Mouse (Mus musculus): Measurements from ENCODE around the gene Acsl6. TPM values are rescaled to one million over a fixed set of nuclear protein-coding genes. Genes with fewer than 3 reads are reported as not detected.

Gene Acsl6
- 42.7 and 44.0 TPM in 2 replicates for polyA plus RNA-seq (2015; fragmentation: Nextera tagmentation; extraction: Ambion mirVana)

GRCm38 (mm10) chr11:54303728-54304470 lies at the start of gene Acsl6:
TSS of gene Acsl6 (plus strand) at chr11:54303798.
- no peaks in the 10 kb centered on the region for H3K36me3 ChIP-seq (replicated peaks)
- WGBS: under 1% methylated on average over 59 of the region's 59 CpGs
- H3K9ac ChIP-seq: peak within 1 kb of the TSS; percentile 89
- peak; percentile 84 for ATAC-seq (replicated peaks)
- peak within 1 kb of the TSS; percentile 95 for H3K27ac ChIP-seq
- peak within 1 kb of the TSS; percentile 85 for H3K4me3 ChIP-seq
- H3K4me1 ChIP-seq: peaks cover 36% of the 10 kb centered on the region
- no peaks in the 10 kb centered on the region for H3K9me3 ChIP-seq
- H3K27me3 ChIP-seq (replicated peaks): no peaks in the 10 kb centered on the region
- peak within 1 kb of the TSS; percentile 56 for H3K4me2 ChIP-seq

DNA sequence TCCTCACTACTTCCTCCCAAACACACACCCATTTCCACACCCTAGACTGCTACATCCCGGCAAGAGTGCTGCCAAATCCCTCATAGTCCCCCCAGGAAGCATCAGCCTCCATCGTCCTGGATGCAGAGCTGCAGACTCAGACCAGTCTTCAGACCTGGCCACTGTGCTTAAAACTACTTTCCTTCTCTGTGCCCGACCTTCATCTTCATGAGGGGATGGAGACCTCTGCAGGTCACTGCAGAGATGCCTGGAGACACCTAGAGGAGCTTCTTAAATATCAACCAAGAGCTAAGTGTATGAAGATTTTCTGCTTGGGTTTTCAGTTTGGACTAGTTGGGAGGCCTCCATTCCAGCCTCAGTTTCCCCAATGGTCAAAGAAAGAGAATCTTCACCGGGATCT lies 49.5 kb upstream of the Acsl6 start:
- Histone ChIP-seq H3K9me3 (no peaks in the 10 kb centered on the region), H3K4me2 (no peak overlapping the region), H3K9ac (no peak overlapping the region), H3K4me3 (no peak overlapping the region), H3K27me3 (replicated peaks) (no peaks in the 10 kb centered on the region), H3K36me3 (replicated peaks) (no peaks in the 10 kb centered on the region), H3K4me1 (no peaks in the 10 kb centered on the region), H3K27ac (no peak overlapping the region)
- WGBS: 59% methylated on average over 4 of the region's 4 CpGs
- no peak for ATAC-seq (replicated peaks)

GRCm38 (mm10) chr11:54256624-54257376 lies 46.8 kb upstream of the Acsl6 start:
- peak; percentile 86 for ATAC-seq (replicated peaks)
- 23% methylated on average over 3 of the region's 3 CpGs for WGBS
- Histone ChIP-seq H3K9ac (no peak overlapping the region), H3K4me2 (no peak overlapping the region), H3K4me1 (no peaks in the 10 kb centered on the region), H3K36me3 (replicated peaks) (no peaks in the 10 kb centered on the region), H3K27me3 (replicated peaks) (no peaks in the 10 kb centered on the region), H3K4me3 (no peak overlapping the region), H3K27ac (no peak overlapping the region), H3K9me3 (no peaks in the 10 kb centered on the region)

- Histone ChIP-seq H3K36me3 (replicated peaks) (no peaks in the 10 kb centered on the region), H3K4me3 (no peak overlapping the region), H3K9ac (no peak overlapping the region), H3K9me3 (no peaks in the 10 kb centered on the region), H3K4me1 (no peaks in the 10 kb centered on the region), H3K27ac (no peak overlapping the region), H3K4me2 (no peak overlapping the region), H3K27me3 (replicated peaks) (no peaks in the 10 kb centered on the region)
- 23% methylated on average over 1 of the region's 1 CpGs for WGBS
- ATAC-seq (replicated peaks): no peak
Observed at GRCm38 (mm10) chr11:54263405-54264031, 40.1 kb upstream of the Acsl6 start.

DNA sequence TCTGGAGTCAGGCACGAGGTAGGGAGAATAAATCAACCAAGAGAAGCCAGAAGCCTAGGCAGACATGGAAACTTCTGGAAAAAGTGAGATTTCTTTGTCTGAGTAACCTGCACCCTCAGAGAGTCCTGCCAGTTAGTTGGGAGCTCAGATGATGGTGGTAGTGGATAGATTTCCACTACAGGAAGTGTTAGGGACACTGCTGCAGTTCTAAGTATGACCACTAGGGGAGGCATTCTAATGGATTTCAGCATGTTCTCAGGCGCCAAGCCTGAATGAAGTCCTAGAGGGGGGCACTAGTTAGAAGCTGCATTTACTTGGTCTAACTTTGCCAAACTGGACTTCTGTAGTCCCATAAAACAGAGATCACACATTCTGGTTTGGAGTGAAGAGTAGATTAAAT lies 39.1 kb upstream of the Acsl6 start:
- WGBS: 50% methylated on average over 2 of the region's 2 CpGs
- H3K4me1 ChIP-seq: no peaks in the 10 kb centered on the region
- ATAC-seq (replicated peaks): no peak

DNA sequence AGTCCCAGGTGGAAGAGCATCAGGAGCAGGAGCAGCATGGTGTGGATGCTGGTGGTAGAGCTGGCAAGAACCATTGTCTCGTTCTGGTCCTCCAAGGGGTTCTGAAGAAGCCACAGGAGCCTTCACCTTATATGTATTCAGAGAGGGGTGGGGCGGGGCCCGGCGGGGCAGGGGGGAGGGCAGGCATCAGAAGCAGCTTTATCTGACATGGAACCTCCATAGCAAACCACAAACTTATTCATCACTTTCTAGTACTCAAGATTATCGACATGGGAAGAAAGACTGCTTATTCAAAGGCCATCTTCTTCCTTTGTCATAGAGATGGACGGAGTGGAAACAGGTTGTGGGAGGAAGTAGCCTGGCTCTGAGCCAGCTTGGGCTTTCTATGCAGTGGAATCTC lies 36.4 kb upstream of the Acsl6 start, which contains the start of gene Il3:
Gene Il3, minus strand, starts transcription at position 101 of the 400 bp plus-strand sequence.
- H3K4me1 ChIP-seq: no peaks in the 10 kb centered on the region
- H3K9me3 ChIP-seq: no peaks in the 10 kb centered on the region
- WGBS: 89% methylated on average over 6 of the region's 6 CpGs
- no peak within 1 kb of the TSS for H3K4me3 ChIP-seq
- no peak within 1 kb of the TSS for H3K4me2 ChIP-seq
- no peaks in the 10 kb centered on the region for H3K27me3 ChIP-seq (replicated peaks)
- H3K36me3 ChIP-seq (replicated peaks): no peaks in the 10 kb centered on the region
- no peak within 1 kb of the TSS for H3K9ac ChIP-seq
- no peak within 1 kb of the TSS for H3K27ac ChIP-seq
- ATAC-seq (replicated peaks): no peak

More for the DNA sequence above, 39.1 kb upstream of the Acsl6 start:
- H3K27ac ChIP-seq: no peak overlapping the region
- H3K36me3 ChIP-seq (replicated peaks): no peaks in the 10 kb centered on the region
- H3K4me2 ChIP-seq: no peak overlapping the region
- H3K4me3 ChIP-seq: no peak overlapping the region
- H3K9ac ChIP-seq: no peak overlapping the region
- no peaks in the 10 kb centered on the region for H3K27me3 ChIP-seq (replicated peaks)
- no peaks in the 10 kb centered on the region for H3K9me3 ChIP-seq

GRCm38 (mm10) chr11:54269191-54269896 lies 34.3 kb upstream of the Acsl6 start:
- no peak for ATAC-seq (replicated peaks)
- Histone ChIP-seq H3K27me3 (replicated peaks) (no peaks in the 10 kb centered on the region), H3K27ac (no peak overlapping the region), H3K9me3 (no peaks in the 10 kb centered on the region), H3K4me3 (no peak overlapping the region), H3K4me2 (no peak overlapping the region), H3K36me3 (replicated peaks) (no peaks in the 10 kb centered on the region), H3K4me1 (no peaks in the 10 kb centered on the region), H3K9ac (no peak overlapping the region)
- WGBS: 87% methylated on average over 3 of the region's 3 CpGs

DNA sequence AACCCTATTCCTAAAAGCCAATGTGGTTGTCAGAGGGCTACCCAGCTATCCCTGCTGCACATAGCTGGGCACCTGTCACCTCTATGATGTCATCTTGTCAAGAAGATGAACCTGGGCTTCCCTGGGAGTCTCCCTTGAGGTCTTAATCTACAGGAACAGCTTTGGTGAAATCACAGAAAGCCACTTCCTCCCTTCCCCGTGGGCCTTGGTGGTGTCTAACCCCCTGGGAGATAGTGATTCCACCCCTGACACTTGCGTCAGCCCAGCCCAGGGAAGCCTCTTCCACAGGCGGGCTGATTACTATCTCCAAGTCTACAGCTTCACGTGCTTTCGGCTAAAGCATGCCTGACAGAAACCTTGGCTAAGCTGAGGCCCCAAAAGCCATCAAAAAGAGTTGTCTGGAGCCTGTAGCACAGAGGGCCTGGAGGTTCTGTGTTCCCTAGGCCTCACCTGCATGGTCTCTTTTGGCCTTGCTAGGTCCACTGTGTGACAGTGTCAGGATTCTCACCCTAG lies 32.1 kb upstream of the Acsl6 start:
- no peaks in the 10 kb centered on the region for H3K36me3 ChIP-seq (replicated peaks)
- ATAC-seq (replicated peaks): no peak

DNA sequence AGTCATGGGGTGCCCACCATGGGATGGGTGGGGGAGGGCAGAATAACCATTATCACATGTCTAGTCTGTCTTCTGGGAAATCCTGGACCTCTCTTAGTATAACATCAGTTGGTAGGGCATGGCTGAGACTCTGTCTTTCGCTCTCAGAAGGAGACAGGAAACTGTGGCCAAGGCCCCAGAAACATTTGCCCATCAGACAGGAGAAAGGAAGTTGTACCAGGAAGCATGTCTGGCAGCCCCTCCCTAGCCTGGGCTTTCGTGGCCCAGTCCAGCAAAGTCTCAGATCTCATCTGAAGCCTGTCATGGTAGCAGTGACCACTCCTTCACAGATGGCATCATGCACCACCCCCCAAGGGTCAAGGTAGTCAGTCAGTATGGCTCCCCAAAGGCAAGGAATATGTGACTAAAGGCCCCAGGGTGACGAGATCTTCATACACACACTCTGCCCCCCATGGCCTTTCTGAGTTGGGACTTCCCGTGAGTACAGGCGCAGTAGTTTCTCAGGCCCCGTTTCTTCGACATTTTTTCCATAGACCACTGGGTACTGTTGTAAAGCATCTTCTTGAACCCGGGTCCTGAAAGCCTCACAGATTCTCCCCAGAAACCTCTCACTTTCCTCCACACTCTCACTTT lies 15.7 kb upstream of the Acsl6 start:
- no peak overlapping the region for H3K9ac ChIP-seq
- 89% methylated on average over 8 of the region's 8 CpGs for WGBS
- no peak for ATAC-seq (replicated peaks)

More for the DNA sequence above, 32.1 kb upstream of the Acsl6 start:
- Histone ChIP-seq H3K4me2 (no peak overlapping the region), H3K4me1 (no peaks in the 10 kb centered on the region), H3K9ac (no peak overlapping the region), H3K27me3 (replicated peaks) (no peaks in the 10 kb centered on the region), H3K27ac (no peak overlapping the region), H3K9me3 (no peaks in the 10 kb centered on the region), H3K4me3 (no peak overlapping the region)
- WGBS: 84% methylated on average over 5 of the region's 5 CpGs

DNA sequence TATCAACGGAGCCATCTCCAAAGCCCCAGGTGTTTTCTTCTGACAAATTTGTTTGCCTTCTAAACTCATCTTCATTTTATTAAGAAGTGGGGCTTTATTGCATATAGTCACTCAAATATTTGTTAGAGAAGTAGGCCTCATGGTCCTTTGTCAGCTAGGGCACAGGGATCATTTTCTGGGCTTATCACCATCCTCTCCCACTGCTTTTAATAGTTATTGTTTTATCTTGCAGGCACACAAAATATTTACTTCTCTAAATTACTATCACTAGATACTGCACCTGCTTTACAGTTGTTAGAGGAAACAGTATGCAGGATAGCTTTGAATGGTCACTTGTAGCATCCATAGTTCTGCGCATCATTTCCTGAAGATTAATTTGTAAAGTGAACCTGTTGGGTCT lies 11.4 kb upstream of the Acsl6 start:
- H3K4me1 ChIP-seq: no peaks in the 10 kb centered on the region
- no peaks in the 10 kb centered on the region for H3K27me3 ChIP-seq (replicated peaks)
- H3K4me2 ChIP-seq: no peak overlapping the region
- H3K27ac ChIP-seq: no peak overlapping the region
- 91% methylated on average over 2 of the region's 2 CpGs for WGBS
- no peak overlapping the region for H3K4me3 ChIP-seq
- no peak for ATAC-seq (replicated peaks)
- H3K9me3 ChIP-seq: no peaks in the 10 kb centered on the region
- H3K9ac ChIP-seq: no peak overlapping the region
- no peaks in the 10 kb centered on the region for H3K36me3 ChIP-seq (replicated peaks)

More for the DNA sequence above, 15.7 kb upstream of the Acsl6 start:
- Histone ChIP-seq H3K27me3 (replicated peaks) (no peaks in the 10 kb centered on the region), H3K36me3 (replicated peaks) (no peaks in the 10 kb centered on the region), H3K4me2 (no peak overlapping the region), H3K4me1 (no peaks in the 10 kb centered on the region), H3K4me3 (no peak overlapping the region), H3K27ac (no peak overlapping the region), H3K9me3 (no peaks in the 10 kb centered on the region)

GRCm38 (mm10) chr11:54293980-54294807 lies 9.4 kb upstream of the Acsl6 start:
- H3K4me1 ChIP-seq: no peaks in the 10 kb centered on the region
- ATAC-seq (replicated peaks): no peak
- H3K4me2 ChIP-seq: no peak overlapping the region
- no peak overlapping the region for H3K9ac ChIP-seq
- H3K4me3 ChIP-seq: no peak overlapping the region
- H3K9me3 ChIP-seq: no peaks in the 10 kb centered on the region
- H3K36me3 ChIP-seq (replicated peaks): no peaks in the 10 kb centered on the region
- WGBS: 81% methylated on average over 12 of the region's 12 CpGs
- H3K27ac ChIP-seq: no peak overlapping the region
- H3K27me3 ChIP-seq (replicated peaks): no peaks in the 10 kb centered on the region
